Mouse (Mus musculus) embryo, embryonic 11 days (tissue): ENCODE results near the gene Hoxa10.

ENCODE experiments used
- DNase-seq: peaks from one replicate; pipeline ENCODE4 v3.0.0-alpha.2; 2015

Hoxa10 gene

GRCm38 (mm10) chr6:52262463-52263320, 22.0 kb upstream of the Hoxa10 start:
- DNase-seq = peak; percentile 38

DNA sequence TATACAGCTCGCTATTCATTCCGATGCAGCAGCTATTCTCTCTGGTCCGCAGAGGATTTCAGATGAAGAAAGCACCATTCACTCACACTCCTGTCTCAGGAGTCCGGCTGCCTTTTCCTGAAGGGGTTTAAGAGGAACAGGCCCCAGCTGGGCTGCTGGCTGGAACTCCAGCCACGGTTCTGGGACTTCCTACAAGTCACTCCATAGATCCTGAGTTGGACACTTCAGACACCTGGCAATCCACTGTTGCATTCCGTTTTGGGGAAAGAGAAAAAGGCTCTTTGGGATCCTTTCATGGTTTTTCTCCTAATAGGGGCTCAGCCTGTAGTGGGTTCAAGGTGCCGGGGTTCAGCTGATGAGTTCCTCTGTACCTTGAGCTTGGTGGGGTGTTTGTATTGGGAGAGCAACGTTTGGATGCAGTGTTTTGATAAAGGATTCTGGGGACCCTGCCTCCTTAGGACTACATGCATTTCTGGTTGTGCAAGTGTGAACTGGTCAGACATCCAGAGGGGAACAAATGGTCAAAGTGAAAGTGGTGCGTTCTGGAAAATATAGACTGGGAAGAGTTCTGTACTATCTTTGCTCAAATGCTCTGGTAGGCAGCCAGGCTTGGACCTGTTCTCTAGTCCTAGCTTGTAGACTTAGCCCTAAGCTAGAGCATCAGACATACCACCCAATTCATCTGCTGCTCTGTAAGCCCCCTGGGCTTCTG, 21.3 kb upstream of the Hoxa10 start:
- peak; percentile 42 for DNase-seq

DNA sequence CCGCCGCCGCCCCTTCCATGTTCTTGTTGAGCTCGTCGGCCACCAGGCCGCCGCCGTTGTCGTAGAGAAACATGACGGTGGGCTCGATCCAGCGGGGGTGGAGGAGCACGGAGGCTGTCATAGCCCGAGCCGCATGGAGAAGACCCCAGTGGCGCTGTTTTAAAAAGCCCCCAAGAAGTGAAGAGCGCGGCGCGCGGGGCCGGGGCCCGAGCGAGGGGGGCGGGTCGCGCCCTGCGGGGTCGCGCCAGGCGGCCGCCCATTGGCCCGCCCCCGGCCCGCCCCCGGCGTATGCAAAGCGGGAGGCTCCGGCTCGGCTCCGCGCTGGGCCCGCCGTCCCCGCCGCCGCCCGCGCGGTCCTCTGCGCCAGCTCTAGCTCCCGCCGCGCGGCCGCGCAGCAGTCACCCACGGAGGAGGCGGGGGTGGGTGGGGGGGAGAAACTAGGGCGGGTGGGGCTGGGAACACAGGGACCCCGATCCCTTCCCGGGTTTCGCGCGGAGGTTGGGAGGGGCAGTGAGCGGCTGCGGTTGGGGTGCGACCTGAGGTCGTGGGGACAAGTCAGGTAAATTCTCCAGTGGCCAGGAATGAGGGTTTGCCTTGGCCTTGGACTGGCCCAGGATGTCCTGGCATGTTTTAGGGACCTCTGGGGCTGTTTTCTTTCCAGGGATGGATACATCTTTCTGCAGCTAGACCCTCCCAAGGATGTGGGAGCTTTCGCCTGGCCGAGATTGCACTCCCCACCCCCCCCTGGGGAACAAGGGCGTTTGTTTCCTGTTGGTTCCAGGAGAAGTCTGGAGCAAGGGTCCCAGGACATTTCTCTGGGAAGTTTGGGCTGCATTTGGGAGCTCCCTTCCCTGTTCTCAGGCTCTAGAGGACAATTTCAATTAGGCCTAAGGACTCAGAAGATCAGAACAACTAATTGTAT, 20.3 kb upstream of the Hoxa10 start, which contains the start of gene Hoxa13:
TSS of gene Hoxa13 (minus strand) at position 227 of the 922 bp plus-strand sequence.
- peak; percentile 81 for DNase-seq

GRCm38 (mm10) chr6:52259811-52260261, 19.2 kb upstream of the Hoxa10 start:
- DNase-seq = peak; percentile 63

GRCm38 (mm10) chr6:52259081-52259790, 18.6 kb upstream of the Hoxa10 start:
- no peak for DNase-seq

DNA sequence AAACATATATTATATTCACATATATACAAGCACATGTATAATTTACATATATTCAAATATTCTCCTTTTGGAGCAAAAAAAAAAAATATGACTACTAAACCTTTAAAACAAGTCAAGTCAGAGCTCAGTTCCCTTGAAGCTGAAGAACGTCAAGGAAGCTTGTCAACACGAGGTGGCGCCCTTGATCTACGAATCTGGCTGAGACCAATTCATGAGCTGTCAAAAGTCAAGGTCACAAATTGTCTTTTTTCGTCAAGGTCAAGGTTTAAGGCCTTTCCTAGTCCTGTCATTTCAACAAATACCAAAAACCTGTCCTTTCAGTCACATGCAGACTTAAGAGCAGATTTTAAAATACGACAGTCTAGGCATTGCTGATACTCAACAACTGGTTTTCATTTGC, 16.3 kb upstream of the Hoxa10 start:
- DNase-seq = peak; percentile 91

DNA sequence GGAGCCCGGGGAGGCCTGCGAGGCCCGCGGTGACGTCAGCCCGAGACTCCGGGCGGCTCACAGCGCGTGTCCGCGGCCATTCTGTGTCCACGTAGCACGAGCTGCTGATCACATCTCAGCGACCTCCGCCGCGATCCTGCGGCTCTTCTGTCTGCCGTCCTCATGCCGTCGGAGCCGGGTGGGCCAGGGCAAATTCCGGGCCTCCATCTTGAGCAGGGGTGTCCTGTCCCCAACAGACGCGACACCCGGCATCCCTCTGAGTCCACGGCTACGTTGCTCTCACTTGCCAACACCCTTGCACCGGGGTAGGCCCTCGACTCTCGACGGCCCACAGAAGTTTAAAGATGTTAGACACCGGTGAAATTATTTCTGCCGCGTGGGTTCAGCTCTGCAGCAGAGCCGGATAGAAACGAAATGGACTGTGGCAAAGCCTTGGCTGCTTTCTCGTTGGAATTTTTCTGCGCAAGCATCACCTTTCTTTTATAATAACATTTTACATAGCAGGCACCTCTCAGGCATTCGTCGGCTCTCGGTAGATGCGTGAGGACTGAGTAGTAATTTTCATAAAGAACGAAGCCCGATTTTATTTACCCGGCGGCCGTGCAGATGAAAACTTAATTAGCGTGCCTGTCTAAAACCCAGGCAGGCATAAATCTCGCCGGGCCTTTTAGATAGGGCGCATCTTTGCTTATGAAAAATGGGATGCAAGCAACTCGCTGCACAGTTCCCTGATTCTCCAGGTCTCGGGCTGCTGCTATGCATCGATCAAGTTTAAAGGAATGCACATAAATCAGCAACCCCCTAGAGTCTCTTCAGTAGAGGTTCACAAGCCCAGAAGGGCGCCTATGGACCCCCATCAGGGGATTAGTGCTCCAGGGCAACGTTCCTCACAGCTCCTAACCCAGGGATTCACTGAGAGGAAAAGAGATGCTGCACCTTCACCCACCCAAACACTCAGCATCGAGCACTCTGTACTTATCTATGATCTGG, 13.2 kb upstream of the Hoxa10 start:
- DNase-seq = no peak

DNA sequence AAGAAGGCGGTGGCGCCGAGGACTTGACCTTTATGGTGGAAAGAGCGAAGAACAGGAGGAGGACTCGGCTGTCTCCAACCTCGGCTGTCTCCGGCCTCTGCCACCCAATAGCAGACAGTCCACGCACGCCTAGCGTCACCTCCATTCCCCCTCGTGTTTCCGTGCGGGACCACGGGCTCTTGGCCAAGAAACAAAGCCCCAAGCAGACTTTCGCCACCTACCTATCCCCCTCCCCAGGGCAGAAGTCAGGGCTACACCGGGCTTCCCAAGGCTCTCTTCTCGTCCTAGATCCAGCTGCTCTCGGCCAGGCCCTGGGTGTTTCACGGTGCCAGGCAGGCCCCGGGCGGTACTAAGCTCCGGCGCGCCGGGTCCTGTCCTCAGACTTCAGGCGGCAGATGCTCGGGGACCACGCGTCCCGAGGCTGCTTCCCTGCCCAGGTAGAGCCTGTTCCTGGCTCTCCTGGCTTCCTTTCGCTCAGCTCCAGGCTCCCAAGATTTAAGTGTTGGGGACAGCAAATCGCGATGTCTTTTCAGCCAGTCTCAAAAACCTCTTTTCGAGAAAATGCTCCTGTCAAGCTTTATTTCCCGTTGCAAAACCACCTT, 12.2 kb upstream of the Hoxa10 start:
- no peak for DNase-seq

DNA sequence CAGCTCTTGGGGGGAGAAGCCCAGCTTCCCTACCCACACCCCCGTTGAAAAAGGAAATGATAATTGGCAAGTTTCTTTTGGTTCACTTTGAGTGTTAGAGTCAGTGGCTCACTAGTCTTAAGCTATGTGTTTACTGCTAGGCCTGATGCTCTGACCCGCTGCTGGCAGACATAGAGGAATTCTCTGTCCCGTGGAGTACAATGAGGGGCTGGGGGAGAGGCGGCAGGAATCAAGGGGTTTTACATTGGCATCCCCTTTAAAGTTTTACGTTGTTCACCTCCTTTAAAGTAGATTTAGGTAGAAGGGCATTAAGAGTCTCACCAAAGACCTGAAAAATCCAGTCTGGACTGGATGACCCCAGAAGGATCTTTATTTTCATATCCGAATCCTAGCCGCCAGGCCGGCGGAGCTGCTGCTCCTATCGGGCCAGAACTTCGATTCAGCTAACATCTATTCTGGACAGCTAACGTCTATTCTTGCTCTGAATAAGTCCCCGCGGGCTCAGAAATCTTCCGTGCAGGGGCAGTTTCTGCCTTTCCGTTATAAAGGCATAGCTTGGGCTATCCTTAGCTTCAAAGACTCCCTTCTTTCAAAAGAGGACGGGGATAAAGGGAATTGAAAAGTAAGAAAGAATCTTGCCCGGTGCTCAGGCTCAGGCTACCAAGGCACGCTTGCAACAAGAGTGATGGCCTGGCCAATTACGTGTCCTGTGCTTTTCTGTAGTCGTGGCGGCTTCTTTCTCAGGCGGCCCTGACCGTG, 11.5 kb upstream of the Hoxa10 start:
- no peak for DNase-seq

DNA sequence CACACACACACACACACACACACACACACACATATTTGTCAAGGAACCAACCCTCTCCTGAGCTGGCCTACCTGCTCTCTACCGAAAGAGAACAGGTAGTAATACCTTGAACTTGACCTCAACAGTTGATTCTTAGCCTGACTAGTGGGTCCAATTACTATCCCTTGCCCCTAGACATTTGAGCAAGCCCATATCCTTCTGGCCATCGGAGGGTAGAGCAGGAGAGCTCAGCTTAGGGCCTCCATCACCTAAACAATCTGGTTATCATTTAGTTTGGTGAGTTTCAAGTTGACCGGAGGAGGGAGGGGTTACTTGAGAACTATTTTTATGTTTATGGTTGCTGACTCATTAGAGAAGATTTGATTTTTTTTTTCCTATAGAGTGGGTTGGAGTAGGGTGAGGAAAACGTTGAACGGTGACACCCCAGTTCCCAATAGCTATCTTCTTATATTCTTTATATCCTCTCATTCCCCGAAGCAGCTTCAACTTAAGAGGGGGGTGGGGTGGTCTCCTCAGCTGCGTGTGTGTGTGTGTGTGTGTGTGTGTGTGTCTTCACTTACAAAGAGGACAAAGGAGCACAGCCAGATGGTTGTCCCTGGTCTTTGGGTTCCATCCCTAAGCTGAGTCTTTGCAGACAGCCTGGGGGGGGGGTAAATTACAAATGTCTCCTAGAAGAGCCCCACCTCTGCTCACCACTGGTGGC, 10.7 kb upstream of the Hoxa10 start:
- DNase-seq = no peak

DNA sequence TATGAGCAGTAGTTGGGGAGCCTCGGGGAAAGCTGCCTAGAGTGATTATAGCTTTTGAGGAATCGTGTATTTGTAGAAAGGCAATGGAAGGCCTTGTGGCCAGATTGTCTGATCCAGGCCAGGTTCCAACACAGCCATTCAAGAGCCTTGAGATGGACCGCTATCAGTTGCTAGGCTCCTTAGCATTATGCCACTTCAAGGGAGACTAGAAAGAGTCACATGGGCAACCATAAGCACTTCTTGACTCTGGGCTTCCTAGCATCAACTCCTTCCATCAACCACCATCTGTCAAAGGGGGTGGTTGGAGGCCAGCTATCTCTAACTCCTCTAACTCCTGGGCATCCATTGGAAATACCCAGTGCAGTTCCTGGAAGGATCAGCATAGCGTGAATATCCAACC, 9.2 kb upstream of the Hoxa10 start:
- DNase-seq = no peak

GRCm38 (mm10) chr6:52249415-52249738, 8.7 kb upstream of the Hoxa10 start:
- no peak for DNase-seq

DNA sequence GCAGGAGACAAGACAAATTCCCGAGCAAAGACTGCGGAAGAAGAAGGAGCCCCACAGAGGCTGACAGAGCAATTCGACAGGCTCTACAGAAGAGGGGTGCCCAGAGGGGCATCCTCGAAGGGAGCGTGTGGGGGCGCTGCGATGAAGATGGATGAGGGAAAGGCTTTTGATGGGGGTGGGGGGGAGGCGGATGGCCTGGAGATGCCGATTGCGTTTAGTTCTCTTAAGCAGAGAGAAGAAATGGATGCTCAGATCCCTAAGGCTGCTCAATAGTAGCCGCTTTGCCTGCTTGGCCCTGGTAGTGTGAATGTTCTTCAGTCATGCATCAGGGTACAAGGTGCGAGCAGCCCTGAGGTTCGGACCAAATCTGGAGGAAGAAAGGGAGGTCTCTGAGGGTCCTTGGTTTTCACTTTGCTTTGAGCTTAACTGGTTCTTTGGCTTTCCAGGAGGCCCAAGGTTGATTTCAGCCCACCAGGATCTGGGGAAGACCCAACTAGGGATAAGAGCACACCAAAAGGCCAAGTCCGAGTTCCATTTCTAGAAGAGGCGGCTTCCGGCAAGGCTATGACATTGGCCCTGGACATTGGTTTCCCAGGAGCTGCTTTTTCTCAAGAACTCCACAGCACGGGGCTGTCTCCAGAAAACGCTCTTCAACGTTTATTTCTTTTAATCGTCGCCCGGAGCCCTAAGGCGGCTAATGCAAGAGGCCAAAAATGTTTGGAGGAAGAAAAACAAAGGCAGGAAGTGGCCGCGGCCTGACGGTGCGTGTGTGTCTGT, 8.2 kb upstream of the Hoxa10 start:
- DNase-seq = no peak

- DNase-seq = no peak
These were observed 7.3 kb upstream of the Hoxa10 start for GRCm38 (mm10) chr6:52247766-52248637.

- no peak for DNase-seq
These were observed 6.3 kb upstream of the Hoxa10 start for GRCm38 (mm10) chr6:52246916-52247315.

GRCm38 (mm10) chr6:52246403-52246803, 5.7 kb upstream of the Hoxa10 start:
- no peak for DNase-seq

DNA sequence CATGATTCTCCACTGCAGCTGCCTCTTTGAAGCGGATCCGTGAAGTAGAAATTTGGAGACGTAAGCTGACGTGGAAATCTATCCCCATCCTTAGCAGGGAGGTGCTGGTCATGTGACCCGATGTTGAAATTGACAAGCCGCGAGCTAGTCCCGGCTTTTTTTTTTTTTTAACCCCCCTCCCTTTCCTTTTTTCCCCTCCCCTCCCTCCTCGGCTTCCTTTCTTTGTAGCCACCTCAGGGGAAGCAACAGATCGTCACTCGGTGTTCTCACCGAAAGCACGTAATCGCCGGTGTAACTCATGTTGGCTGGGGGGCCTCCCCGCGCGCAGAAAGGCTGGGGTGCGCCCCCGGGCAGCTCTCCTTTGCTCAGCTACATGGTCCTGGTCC, 5.1 kb upstream of the Hoxa10 start, which contains the start of gene Hoxa11:
TSS of gene Hoxa11 (minus strand) at position 54 of the 386 bp plus-strand sequence.
- DNase-seq = no peak
